Mouse (Mus musculus): ENCODE results near the gene Tcp11.

- TF ChIP-seq POLR2A (IDR thresholded peaks at IDR 0.05; ENCODE audit: low read depth, low read length) = no peak
- TF ChIP-seq CTCF (IDR thresholded peaks at IDR 0.05; ENCODE audit: extremely low read depth, insufficient read depth, insufficient read length, insufficient replicate concordance) = no peak
Observed at GRCm38 (mm10) chr17:28067303-28067702, 13.1 kb downstream of the Tcp11 start.

Data from spleen, adult 2 months (tissue).